Mouse (Mus musculus) CH12.LX (cell line): ENCODE data around the gene Mbtps1. TPM values are rescaled to one million over a fixed set of nuclear protein-coding genes. Genes with fewer than 3 reads are reported as not detected.

Experiments used
- DNase-seq: peaks from one replicate; pipeline ENCODE4 v3.0.0-alpha.2; 2013; ENCODE audit errors: extremely low read depth
- H3K27ac ChIP-seq: 2 replicates; pipeline ENCODE4 v1.5.1; 2012; ENCODE audit warnings: low read depth, mild to moderate bottlenecking, control low read depth, moderate library complexity; ENCODE audit not compliant: insufficient read depth
- H3K27me3 ChIP-seq: replicated peaks from 2 replicates; pipeline ENCODE3; 2012; ENCODE audit warnings: inconsistent platforms
- H3K36me3 ChIP-seq, 2 experiments: replicated peaks in 1 of 2; 2 replicates each; pipeline versions ENCODE3 to v1.6.1; 2012; ENCODE audit warnings: inconsistent platforms in 1 of 2, low read length in 1 of 2, mild to moderate bottlenecking in 1 of 2, mixed read lengths in 1 of 2, moderate library complexity in 1 of 2; ENCODE audit not compliant: control insufficient read depth in 1 of 2, insufficient read depth in 1 of 2
- H3K4me1 ChIP-seq, 2 experiments: 2 replicates each; pipeline ENCODE4 v1.6.1; 2012; ENCODE audit warnings: inconsistent platforms in 1 of 2, moderate library complexity in 1 of 2; ENCODE audit not compliant: insufficient read depth in 2 of 2, control insufficient read depth in 1 of 2
- H3K4me2 ChIP-seq: 2 replicates; pipeline ENCODE4 v1.6.1; 2012; ENCODE audit warnings: low read depth, mild to moderate bottlenecking, control low read depth; ENCODE audit not compliant: poor library complexity, insufficient read depth, severe bottlenecking
- H3K4me3 ChIP-seq, 3 experiments: fragments of 150-350 bp in 1 of 3; sonication (generic) in 1 of 3; replicated peaks in 1 of 3; 2 replicates each; pipeline versions ENCODE3 to v1.5.1; 2011 to 2012; ENCODE audit warnings: low read depth in 2 of 3, low read length in 2 of 3, mild to moderate bottlenecking in 2 of 3, moderate library complexity in 2 of 3, control low read depth in 1 of 3, improper control_type of control experiment in 1 of 3, inconsistent platforms in 1 of 3, mixed read lengths in 1 of 3; ENCODE audit not compliant: poor library complexity in 1 of 3
- H3K79me2 ChIP-seq: replicated peaks from 2 replicates; pipeline ENCODE4 v1.6.1; 2012; ENCODE audit warnings: mild to moderate bottlenecking, moderate library complexity; ENCODE audit not compliant: control insufficient read depth, poor library complexity, insufficient read depth, severe bottlenecking; ENCODE audit errors: extremely low read depth
- H3K9ac ChIP-seq: 2 replicates; pipeline ENCODE4 v1.6.1; 2012; ENCODE audit warnings: low read depth, mild to moderate bottlenecking, control low read depth, moderate library complexity; ENCODE audit not compliant: insufficient read depth
- H3K9me3 ChIP-seq: replicated peaks from 2 replicates; pipeline ENCODE3; 2012; ENCODE audit warnings: low read length, inconsistent platforms, mixed read lengths
- BHLHE40 ChIP-seq: IDR thresholded peaks from 2 replicates; pipeline ENCODE4 v1.6.1; 2011; ENCODE audit warnings: mild to moderate bottlenecking, low read depth, low read length, improper control_type of control experiment
- CHD1 ChIP-seq: IDR thresholded peaks from 2 replicates; pipeline ENCODE4 v1.6.1; 2012; ENCODE audit warnings: low read depth, low read length, improper control_type of control experiment, inconsistent platforms
- CHD2 ChIP-seq: IDR thresholded peaks from 2 replicates; pipeline ENCODE4 v1.6.1; 2011; ENCODE audit warnings: low read length, improper control_type of control experiment
- CTCF ChIP-seq, 2 experiments: IDR thresholded peaks in 1 of 2; conservative IDR thresholded peaks in 1 of 2; 2 replicates each; pipeline ENCODE4 v1.5.1; 2011 to 2012; ENCODE audit warnings: low read depth in 2 of 2, low read length in 2 of 2, improper control_type of control experiment in 1 of 2, inconsistent platforms in 1 of 2, mild to moderate bottlenecking in 1 of 2, moderate library complexity in 1 of 2
- E2F4 ChIP-seq: IDR thresholded peaks from 2 replicates; pipeline ENCODE4 v1.6.1; 2011; ENCODE audit warnings: low read depth, low read length, improper control_type of control experiment; ENCODE audit not compliant: insufficient replicate concordance
- ELF1 ChIP-seq: IDR thresholded peaks from 2 replicates; pipeline ENCODE4 v1.6.1; 2014; ENCODE audit warnings: low read depth, mild to moderate bottlenecking, inconsistent platforms, low read length, improper control_type of control experiment
- EP300 ChIP-seq: IDR thresholded peaks from 2 replicates; pipeline ENCODE4 v1.6.1; 2011; ENCODE audit warnings: low read length, improper control_type of control experiment
- ETS1 ChIP-seq: conservative IDR thresholded peaks from 2 replicates; pipeline ENCODE4 v1.6.1; 2012; ENCODE audit warnings: low read depth, mild to moderate bottlenecking, inconsistent platforms, low read length, improper control_type of control experiment, moderate library complexity
- GABPA ChIP-seq: IDR thresholded peaks from 2 replicates; pipeline ENCODE4 v1.6.1; 2012; ENCODE audit warnings: low read depth, low read length, improper control_type of control experiment, inconsistent platforms; ENCODE audit not compliant: insufficient replicate concordance
- HCFC1 ChIP-seq: IDR thresholded peaks from 2 replicates; pipeline ENCODE4 v1.6.1; 2012; ENCODE audit warnings: low read depth, mild to moderate bottlenecking, inconsistent platforms, low read length, improper control_type of control experiment
- IRF4 ChIP-seq: IDR thresholded peaks from 2 replicates; pipeline ENCODE4 v1.6.1; 2014; ENCODE audit warnings: low read depth, mild to moderate bottlenecking, inconsistent platforms, low read length, improper control_type of control experiment
- JUND ChIP-seq: conservative IDR thresholded peaks from 2 replicates; pipeline ENCODE4 v1.6.1; 2011; ENCODE audit warnings: low read depth, low read length, improper control_type of control experiment
- KAT2A ChIP-seq: IDR thresholded peaks from 2 replicates; pipeline ENCODE4 v1.6.1; 2012; ENCODE audit warnings: low read length, improper control_type of control experiment, inconsistent platforms; ENCODE audit not compliant: insufficient replicate concordance
- MAFK ChIP-seq: IDR thresholded peaks from 2 replicates; pipeline ENCODE4 v1.6.1; 2011; ENCODE audit warnings: low read length, improper control_type of control experiment; ENCODE audit not compliant: insufficient replicate concordance
- MAX ChIP-seq: IDR thresholded peaks from 2 replicates; pipeline ENCODE4 v1.6.1; 2011; ENCODE audit warnings: low read length, improper control_type of control experiment
- MAZ ChIP-seq: IDR thresholded peaks from 2 replicates; pipeline ENCODE4 v1.6.1; 2012; ENCODE audit warnings: low read depth, mild to moderate bottlenecking, inconsistent platforms, low read length, improper control_type of control experiment, moderate library complexity
- MXI1 ChIP-seq: IDR thresholded peaks from 2 replicates; pipeline ENCODE4 v1.6.1; 2011; ENCODE audit warnings: mild to moderate bottlenecking, low read depth, low read length, improper control_type of control experiment
- MYC ChIP-seq: IDR thresholded peaks from 2 replicates; pipeline ENCODE4 v1.6.1; 2011; ENCODE audit warnings: low read depth, mild to moderate bottlenecking, improper control_type of control experiment, low read length
- NELFE ChIP-seq: IDR thresholded peaks from 2 replicates; pipeline ENCODE4 v1.6.1; 2011; ENCODE audit warnings: low read depth, low read length, improper control_type of control experiment
- NRF1 ChIP-seq: IDR thresholded peaks from 2 replicates; pipeline ENCODE4 v1.6.1; 2014; ENCODE audit warnings: low read depth, mild to moderate bottlenecking, inconsistent platforms, low read length, improper control_type of control experiment, moderate library complexity
- PAX5 ChIP-seq: IDR thresholded peaks from 2 replicates; pipeline ENCODE4 v1.6.1; 2012; ENCODE audit warnings: low read length, inconsistent platforms, mixed read lengths
- POLR2A ChIP-seq: IDR thresholded peaks from 2 replicates; pipeline ENCODE4 v1.6.1; 2011; ENCODE audit warnings: low read depth, mild to moderate bottlenecking, improper control_type of control experiment, low read length
- POLR2AphosphoS2 ChIP-seq: IDR thresholded peaks from 2 replicates; pipeline ENCODE4 v1.6.1; 2011; ENCODE audit warnings: low read depth, low read length, improper control_type of control experiment
- RAD21 ChIP-seq: IDR thresholded peaks from 2 replicates; pipeline ENCODE4 v1.6.1; 2011; ENCODE audit warnings: low read depth, mild to moderate bottlenecking, low read length, improper control_type of control experiment, moderate library complexity
- RCOR1 ChIP-seq: conservative IDR thresholded peaks from 2 replicates; pipeline ENCODE4 v1.6.1; 2012; ENCODE audit warnings: low read depth, mild to moderate bottlenecking, inconsistent platforms, low read length, improper control_type of control experiment
- SIN3A ChIP-seq: IDR thresholded peaks from 2 replicates; pipeline ENCODE4 v1.6.1; 2012; ENCODE audit warnings: low read length, improper control_type of control experiment, inconsistent platforms
- SMC3 ChIP-seq: IDR thresholded peaks from 2 replicates; pipeline ENCODE4 v1.6.1; 2011; ENCODE audit warnings: low read depth, low read length, improper control_type of control experiment
- TBP ChIP-seq: conservative IDR thresholded peaks from 2 replicates; pipeline ENCODE4 v1.6.1; 2011; ENCODE audit warnings: low read depth, low read length, improper control_type of control experiment
- TCF12 ChIP-seq: IDR thresholded peaks from 2 replicates; pipeline ENCODE4 v1.6.1; 2014; ENCODE audit warnings: low read depth, mild to moderate bottlenecking, inconsistent platforms, low read length, improper control_type of control experiment
- UBTF ChIP-seq: IDR thresholded peaks from 2 replicates; pipeline ENCODE4 v1.6.1; 2012; ENCODE audit warnings: low read depth, mild to moderate bottlenecking, inconsistent platforms, low read length, improper control_type of control experiment, moderate library complexity
- USF1 ChIP-seq: IDR thresholded peaks from 2 replicates; pipeline ENCODE4 v1.6.1; 2014; ENCODE audit warnings: low read depth, mild to moderate bottlenecking, inconsistent platforms, low read length, improper control_type of control experiment
- USF2 ChIP-seq: conservative IDR thresholded peaks from 2 replicates; pipeline ENCODE4 v1.6.1; 2011; ENCODE audit warnings: low read depth, low read length, improper control_type of control experiment
- ZC3H11A ChIP-seq: IDR thresholded peaks from 2 replicates; pipeline ENCODE4 v1.6.1; 2012; ENCODE audit warnings: low read depth, mild to moderate bottlenecking, inconsistent platforms, low read length, improper control_type of control experiment
- ZKSCAN1 ChIP-seq: IDR thresholded peaks from 2 replicates; pipeline ENCODE4 v1.6.1; 2012; ENCODE audit warnings: low read depth, inconsistent platforms, low read length, improper control_type of control experiment, borderline replicate concordance
- ZMIZ1 ChIP-seq: IDR thresholded peaks from 2 replicates; pipeline ENCODE4 v1.6.1; 2012; ENCODE audit warnings: low read depth, mild to moderate bottlenecking, inconsistent platforms, low read length, improper control_type of control experiment
- ZNF384 ChIP-seq: IDR thresholded peaks from 2 replicates; pipeline ENCODE4 v1.6.1; 2012; ENCODE audit warnings: low read depth, low read length, improper control_type of control experiment, inconsistent platforms
- dilution Hi-C: fragments of 300-500 bp; cut with MboI; formaldehyde crosslinking; loops from 2 replicates; pipeline ENCODE4 v1.14.3; 2020; ENCODE audit warnings: low sequenced_read_pairs; ENCODE audit not compliant: extremely low pct_unique_long_range_greater_than_20kb, extremely low pct_ligation_motif_present
- in situ Hi-C: fragments of 300-500 bp; cut with MboI; formaldehyde crosslinking; loops from 3 replicates; pipeline ENCODE4 v1.14.3; 2019; ENCODE audit warnings: low sequenced_read_pairs, low pct_ligation_motif_present, low pct_unique_long_range_greater_than_20kb, mixed read lengths
- polyA plus RNA-seq: library from polyadenylated mRNA; unstranded; fragments of >175 nt; gene quantifications from 2 replicates; pipeline ENCODE4 v1.2.1, GENCODE M21; 2012; ENCODE audit warnings: low read depth; ENCODE audit not compliant: insufficient read length
- total RNA-seq, 2 experiments: library from RNA; depleted of rRNA; stranded (reverse); fragments of 300-350 nt in 1 of 2; fragments of >200 nt in 1 of 2; gene quantifications; 2 replicates each; pipeline ENCODE4 v1.2.3; 2012 to 2014

Mbtps1 gene
- total and polyA plus RNA-seq, 3 experiments = 32.6 to 41.1 (median 40.7) TPM

GRCm38 (mm10) chr8:119574437-119575365, 16.2 kb upstream of the Mbtps1 start, which contains the start of the genes Hsdl1 and Dnaaf1:
TSS of gene Hsdl1 (minus strand) at chr8:119575183.
TSS of gene Dnaaf1 (plus strand) at chr8:119575235.
- in situ Hi-C loops = no loop called here
- H3K4me3 ChIP-seq = peak within 1 kb of the TSS; percentile 54 to 69 (median 66)
- no peak within 1 kb of the TSS for H3K27ac ChIP-seq
- peaks cover 55% of the 10 kb centered on the region for H3K27me3 ChIP-seq
- H3K9ac ChIP-seq = peak within 1 kb of the TSS; percentile 36
- H3K79me2 ChIP-seq = no peaks in the 10 kb centered on the region
- peaks cover 0 to 2% of the 10 kb centered on the region in 2 experiments for H3K36me3 ChIP-seq
- no peaks in the 10 kb centered on the region for H3K9me3 ChIP-seq
- dilution Hi-C loops = no loop called here
- peaks cover 3 to 17% of the 10 kb centered on the region in 2 experiments; a peak in 3 of 4 replicates for H3K4me1 ChIP-seq
- peak; percentile 83 for DNase-seq
- peak within 1 kb of the TSS; percentile 73 for H3K4me2 ChIP-seq
- TF ChIP-seq ETS1 (0 out of 2 replicates have a peak, but pooled peaks have one; percentile 16), USF1 (peak; percentile 92), RCOR1 (0 out of 2 replicates have a peak, but pooled peaks have one; percentile 23), ZKSCAN1 (no peak), NRF1 (peak; percentile 94), BHLHE40 (peak; percentile 97), POLR2A (peak; percentile 64; the same call in 1 of the 2 replicates), EP300 (no peak), TCF12 (peak; percentile 57; the same call in 1 of the 2 replicates), SMC3 (no peak), ZNF384 (no peak), MAFK (no peak), ZC3H11A (no peak), MAX (peak; percentile 77), IRF4 (peak; percentile 62; the same call in 1 of the 2 replicates), KAT2A (0 out of 2 replicates have a peak, but pooled peaks have one; percentile 23), TBP (no peak), ELF1 (peak; percentile 57; the same call in 1 of the 2 replicates), USF2 (peak; percentile 62; the same call in 1 of the 2 replicates), HCFC1 (peak; percentile 43), CTCF (conservative IDR thresholded peaks at IDR 0.05 in 1 of 2, IDR thresholded peaks at IDR 0.05 in 1 of 2; ENCODE audit: low read depth in 2 of 2, low read length in 2 of 2) (no peak), MAZ (peak; percentile 67; the same call in 1 of the 2 replicates), CHD2 (no peak), NELFE (peak; percentile 73), E2F4 (no peak), POLR2AphosphoS2 (no peak), SIN3A (peak; percentile 69; the same call in 1 of the 2 replicates), ZMIZ1 (peak; percentile 55; the same call in 1 of the 2 replicates), MXI1 (peak; percentile 96), CHD1 (no peak), GABPA (no peak), PAX5 (no peak), RAD21 (no peak), JUND (no peak), MYC (no peak), UBTF (no peak)
